Mouse (Mus musculus): ENCODE measurements at regions not wholly inside any gene's neighbourhood (a gene's known extent, or its start where the extent isn't known, plus 50 kb on each side); places are given as distances from the start of the nearest gene placed in this dataset.
A peak's percentile ranks its signal among the peaks of the same experiment; 100 is the strongest.

- Histone ChIP-seq H3ac (ENCODE audit: control insufficient read depth, insufficient read length, low read depth) (no peak overlapping the region), H3K79me2 (ENCODE audit: control insufficient read depth, insufficient read depth) (no peaks in the 10 kb centered on the region), H3K36me3 (ENCODE audit: control insufficient read depth, insufficient read depth) (no peaks in the 10 kb centered on the region), H3K27me3 (ENCODE audit: control insufficient read depth, insufficient read depth, insufficient read length) (no peaks in the 10 kb centered on the region), H3K4me3 (ENCODE audit: insufficient read depth, poor library complexity, severe bottlenecking) (no peak overlapping the region), H3K79me3 (ENCODE audit: low read depth) (no peaks in the 10 kb centered on the region)
- TF ChIP-seq MYOG (IDR thresholded peaks at IDR 0.05; ENCODE audit: control insufficient read depth, extremely low read depth, insufficient read length) = no peak
- no peak for TF ChIP-seq USF1 (IDR thresholded peaks at IDR 0.05; ENCODE audit: low read depth)
- TF ChIP-seq MYOD1 (IDR thresholded peaks at IDR 0.05; ENCODE audit: control insufficient read depth, insufficient read length, low read depth) = no peak
- no peak for TF ChIP-seq MAX (IDR thresholded peaks at IDR 0.05)
- peak; percentile 99 for TF ChIP-seq CEBPB (IDR thresholded peaks at IDR 0.05; ENCODE audit: low read depth)
- TF ChIP-seq CTCF (IDR thresholded peaks at IDR 0.05; ENCODE audit: control insufficient read depth, insufficient read depth, insufficient read length) = no peak
- peak; percentile 29 for TF ChIP-seq FOSL1 (IDR thresholded peaks at IDR 0.05; ENCODE audit: insufficient read depth, low read length, poor library complexity, severe bottlenecking)
Measured at GRCm38 (mm10) chr3:12262342-12262741, 1926.9 kb upstream of the Gm38303 start.

GRCm38 (mm10) chr3:12257650-12258049 lies 1922.2 kb upstream of the Gm38303 start:
- H3K4me3 ChIP-seq (ENCODE audit: insufficient read depth, poor library complexity, severe bottlenecking) = no peak overlapping the region
- H3K79me3 ChIP-seq (ENCODE audit: low read depth) = no peaks in the 10 kb centered on the region
- no peak overlapping the region for H3ac ChIP-seq (ENCODE audit: control insufficient read depth, insufficient read length, low read depth)
- H3K79me2 ChIP-seq (ENCODE audit: control insufficient read depth, insufficient read depth) = no peaks in the 10 kb centered on the region
- no peaks in the 10 kb centered on the region for H3K36me3 ChIP-seq (ENCODE audit: control insufficient read depth, insufficient read depth)
- TF ChIP-seq FOSL1 (IDR thresholded peaks at IDR 0.05; ENCODE audit: insufficient read depth, low read length, poor library complexity, severe bottlenecking) (no peak), MYOD1 (IDR thresholded peaks at IDR 0.05; ENCODE audit: control insufficient read depth, insufficient read length, low read depth) (no peak), USF1 (IDR thresholded peaks at IDR 0.05; ENCODE audit: low read depth) (no peak), MYOG (IDR thresholded peaks at IDR 0.05; ENCODE audit: control insufficient read depth, extremely low read depth, insufficient read length) (no peak), CTCF (IDR thresholded peaks at IDR 0.05; ENCODE audit: control insufficient read depth, insufficient read depth, insufficient read length) (no peak), MAX (IDR thresholded peaks at IDR 0.05) (no peak), CEBPB (IDR thresholded peaks at IDR 0.05; ENCODE audit: low read depth) (no peak)
- H3K27me3 ChIP-seq (ENCODE audit: control insufficient read depth, insufficient read depth, insufficient read length) = no peaks in the 10 kb centered on the region

GRCm38 (mm10) chr3:12246145-12246544 lies 1910.7 kb upstream of the Gm38303 start:
- Histone ChIP-seq H3K36me3 (ENCODE audit: control insufficient read depth, insufficient read depth) (no peaks in the 10 kb centered on the region), H3K79me2 (ENCODE audit: control insufficient read depth, insufficient read depth) (no peaks in the 10 kb centered on the region), H3ac (ENCODE audit: control insufficient read depth, insufficient read length, low read depth) (no peak overlapping the region), H3K4me3 (ENCODE audit: insufficient read depth, poor library complexity, severe bottlenecking) (no peak overlapping the region), H3K27me3 (ENCODE audit: control insufficient read depth, insufficient read depth, insufficient read length) (no peaks in the 10 kb centered on the region), H3K79me3 (ENCODE audit: low read depth) (no peaks in the 10 kb centered on the region)
- TF ChIP-seq MYOG (IDR thresholded peaks at IDR 0.05; ENCODE audit: control insufficient read depth, extremely low read depth, insufficient read length) (no peak), MYOD1 (IDR thresholded peaks at IDR 0.05; ENCODE audit: control insufficient read depth, insufficient read length, low read depth) (no peak), CEBPB (IDR thresholded peaks at IDR 0.05; ENCODE audit: low read depth) (no peak), USF1 (IDR thresholded peaks at IDR 0.05; ENCODE audit: low read depth) (no peak), CTCF (IDR thresholded peaks at IDR 0.05; ENCODE audit: control insufficient read depth, insufficient read depth, insufficient read length) (no peak), MAX (IDR thresholded peaks at IDR 0.05) (no peak), FOSL1 (IDR thresholded peaks at IDR 0.05; ENCODE audit: insufficient read depth, low read length, poor library complexity, severe bottlenecking) (no peak)

GRCm38 (mm10) chr3:12241026-12241425 lies 1905.5 kb upstream of the Gm38303 start:
- Histone ChIP-seq H3K79me2 (ENCODE audit: control insufficient read depth, insufficient read depth) (no peaks in the 10 kb centered on the region), H3K79me3 (ENCODE audit: low read depth) (no peaks in the 10 kb centered on the region), H3K27me3 (ENCODE audit: control insufficient read depth, insufficient read depth, insufficient read length) (no peaks in the 10 kb centered on the region), H3K4me3 (ENCODE audit: insufficient read depth, poor library complexity, severe bottlenecking) (no peak overlapping the region), H3ac (ENCODE audit: control insufficient read depth, insufficient read length, low read depth) (no peak overlapping the region), H3K36me3 (ENCODE audit: control insufficient read depth, insufficient read depth) (no peaks in the 10 kb centered on the region)
- TF ChIP-seq MAX (IDR thresholded peaks at IDR 0.05) (no peak), FOSL1 (IDR thresholded peaks at IDR 0.05; ENCODE audit: insufficient read depth, low read length, poor library complexity, severe bottlenecking) (no peak), CEBPB (IDR thresholded peaks at IDR 0.05; ENCODE audit: low read depth) (no peak), MYOG (IDR thresholded peaks at IDR 0.05; ENCODE audit: control insufficient read depth, extremely low read depth, insufficient read length) (no peak), CTCF (IDR thresholded peaks at IDR 0.05; ENCODE audit: control insufficient read depth, insufficient read depth, insufficient read length) (no peak), MYOD1 (IDR thresholded peaks at IDR 0.05; ENCODE audit: control insufficient read depth, insufficient read length, low read depth) (no peak), USF1 (IDR thresholded peaks at IDR 0.05; ENCODE audit: low read depth) (no peak)

GRCm38 (mm10) chr3:12227741-12228480 lies 1892.4 kb upstream of the Gm38303 start:
- Histone ChIP-seq H3K4me3 (ENCODE audit: insufficient read depth, poor library complexity, severe bottlenecking) (no peak overlapping the region), H3ac (ENCODE audit: control insufficient read depth, insufficient read length, low read depth) (no peak overlapping the region), H3K79me3 (ENCODE audit: low read depth) (no peaks in the 10 kb centered on the region), H3K27me3 (ENCODE audit: control insufficient read depth, insufficient read depth, insufficient read length) (no peaks in the 10 kb centered on the region), H3K79me2 (ENCODE audit: control insufficient read depth, insufficient read depth) (no peaks in the 10 kb centered on the region), H3K36me3 (ENCODE audit: control insufficient read depth, insufficient read depth) (no peaks in the 10 kb centered on the region)
- TF ChIP-seq USF1 (IDR thresholded peaks at IDR 0.05; ENCODE audit: low read depth) (no peak), FOSL1 (IDR thresholded peaks at IDR 0.05; ENCODE audit: insufficient read depth, low read length, poor library complexity, severe bottlenecking) (no peak), MYOG (IDR thresholded peaks at IDR 0.05; ENCODE audit: control insufficient read depth, extremely low read depth, insufficient read length) (no peak), MAX (IDR thresholded peaks at IDR 0.05) (no peak), CEBPB (IDR thresholded peaks at IDR 0.05; ENCODE audit: low read depth) (no peak), CTCF (IDR thresholded peaks at IDR 0.05; ENCODE audit: control insufficient read depth, insufficient read depth, insufficient read length) (no peak), MYOD1 (IDR thresholded peaks at IDR 0.05; ENCODE audit: control insufficient read depth, insufficient read length, low read depth) (no peak)
